Mouse (Mus musculus) adrenal gland (tissue): ENCODE data around the gene Rpp14.

Experiments
- intact Hi-C: fragments of 180-260 bp; cut with DNase I; formaldehyde crosslinking; loops from one replicate; pipeline ENCODE4 v1.15.1; 2025

The Rpp14 gene

GRCm38 (mm10) chr14:8054310-8055102 lies 25.7 kb upstream of the Rpp14 start:
- intact Hi-C loops, result no loop called here

GRCm38 (mm10) chr14:8056076-8056475 lies 24.1 kb upstream of the Rpp14 start:
- intact Hi-C loops, result no loop called here

- intact Hi-C loops, result no loop called here
These were observed 20.2 kb upstream of the Rpp14 start for GRCm38 (mm10) chr14:8059938-8060337.

DNA sequence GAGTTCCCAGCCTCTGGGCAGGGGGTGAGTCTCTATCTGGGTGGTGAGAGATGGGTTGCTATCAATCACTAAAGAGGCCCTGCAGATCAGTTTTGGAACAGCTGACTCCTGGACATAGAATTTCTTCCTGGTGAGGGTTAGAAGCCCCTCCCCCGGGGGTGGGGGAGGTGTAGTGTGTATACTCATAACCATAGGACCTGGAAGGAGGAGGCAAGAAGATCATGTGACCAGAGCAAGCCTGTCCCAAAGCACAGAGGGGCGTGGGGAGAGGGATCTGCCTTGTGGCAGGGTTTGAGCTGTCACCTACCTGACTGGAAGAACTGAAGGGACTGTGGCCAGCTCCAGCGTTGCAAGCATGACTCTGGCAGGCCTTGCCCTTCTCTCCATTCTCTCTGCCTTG lies 18.1 kb upstream of the Rpp14 start:
- intact Hi-C loops, result no loop called here

GRCm38 (mm10) chr14:8062537-8063301 lies 17.4 kb upstream of the Rpp14 start:
- intact Hi-C loops, result no loop called here

DNA sequence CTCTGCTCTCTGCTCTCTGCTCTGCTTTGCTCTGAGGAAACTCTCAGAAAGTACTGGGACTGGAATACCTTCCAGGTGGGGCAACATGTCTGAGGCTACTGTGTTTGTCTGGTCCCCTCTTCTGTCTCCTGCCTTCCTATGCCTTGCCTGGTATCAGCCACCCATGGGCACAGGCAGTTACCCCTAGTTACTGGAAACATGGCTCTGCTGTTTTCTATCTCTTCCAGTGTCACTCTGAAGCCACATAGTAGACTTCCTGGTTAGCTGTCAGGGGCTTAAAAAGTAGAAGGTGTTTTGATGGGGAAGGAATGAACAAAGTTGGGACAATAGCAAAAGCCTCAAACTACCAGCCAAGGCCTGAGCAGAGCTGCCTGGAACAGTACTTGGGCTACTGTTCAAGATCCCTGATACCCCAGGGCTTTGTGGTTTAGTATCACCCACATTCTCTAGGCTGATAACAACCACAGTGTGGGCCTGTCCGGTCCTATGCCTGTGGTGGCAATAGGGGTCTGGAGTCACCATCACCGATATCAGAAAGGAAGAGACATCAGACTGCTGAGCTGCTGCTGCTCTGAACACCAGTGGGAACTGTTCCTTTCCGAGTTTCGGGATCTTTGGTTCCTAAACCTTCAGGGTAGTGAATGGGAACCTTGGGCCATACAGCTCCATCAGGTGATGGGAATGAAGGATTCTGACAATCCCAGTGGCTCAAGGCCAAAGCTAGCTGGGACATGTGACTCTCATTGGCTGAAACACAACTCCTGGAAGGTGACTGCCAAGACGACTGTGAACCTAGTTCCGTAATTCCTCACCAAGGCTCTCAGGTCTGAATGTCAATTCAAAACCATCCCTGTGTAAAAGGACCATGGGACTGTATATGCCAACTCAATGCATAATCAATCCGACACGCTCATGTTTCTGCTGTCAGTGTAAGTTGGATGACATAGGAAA lies 16.1 kb upstream of the Rpp14 start:
- intact Hi-C loops, result no loop called here

DNA sequence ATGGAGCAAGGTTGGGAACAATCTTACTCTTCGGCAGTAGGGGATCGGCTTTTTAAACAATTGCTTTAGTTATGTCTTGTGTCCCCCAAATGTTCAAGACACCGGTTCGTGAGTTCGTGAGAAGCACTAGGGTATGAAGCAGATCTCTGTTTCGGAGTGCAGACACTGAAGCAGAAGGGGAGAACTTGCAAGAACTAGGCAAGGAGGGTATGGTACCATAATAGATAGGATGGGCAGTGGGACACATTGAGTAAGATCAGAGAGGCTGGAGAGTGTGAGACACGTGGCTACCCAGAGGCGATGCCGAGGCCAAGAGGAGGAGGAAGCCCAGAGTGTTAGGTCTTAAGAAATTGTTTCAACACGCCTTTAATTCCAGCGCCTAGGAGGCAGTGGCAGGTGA lies 551 bp downstream of the Rpp14 start:
- intact Hi-C loops, result no loop called here

DNA sequence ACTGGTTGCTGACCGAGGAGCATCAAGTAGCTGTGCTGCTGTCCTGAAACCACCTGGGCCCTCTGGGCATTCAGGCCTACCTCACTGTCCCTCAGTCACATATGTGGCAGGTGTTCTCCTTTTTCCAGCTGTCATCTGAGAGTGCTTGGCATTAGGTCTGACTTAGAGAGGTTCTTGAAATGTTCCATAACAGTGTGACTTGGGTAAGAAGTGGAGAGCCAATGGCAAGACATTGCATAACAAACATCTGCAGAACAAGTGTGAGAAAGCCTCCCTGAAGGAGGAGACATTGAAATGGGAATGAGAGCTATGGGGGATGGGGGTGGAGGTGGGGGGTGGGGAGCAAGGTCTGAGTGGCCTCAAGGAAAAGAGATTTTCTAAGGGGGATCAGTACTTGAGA lies 2.8 kb downstream of the Rpp14 start:
- intact Hi-C loops, result no loop called here

GRCm38 (mm10) chr14:8089016-8089415 lies 8.8 kb downstream of the Rpp14 start:
- intact Hi-C loops, result loop anchor here (5.0 kb wide), 1 partner anchor 258 kb away; no protein-coding TSS in a partner anchor

- intact Hi-C loops, result loop anchor here (5.0 kb wide), 1 partner anchor 65 kb away; no protein-coding TSS in a partner anchor
These were observed 12.4 kb downstream of the Rpp14 start for GRCm38 (mm10) chr14:8092573-8092972.

- intact Hi-C loops, result loop anchor here (5.0 kb wide), 1 partner anchor 64 kb away; no protein-coding TSS in a partner anchor
These were observed 13.3 kb downstream of the Rpp14 start for GRCm38 (mm10) chr14:8093427-8093826.

- intact Hi-C loops, result loop anchor here (5.0 kb wide), 1 partner anchor 62 kb away; no protein-coding TSS in a partner anchor
These were observed 14.9 kb downstream of the Rpp14 start for GRCm38 (mm10) chr14:8094931-8095561.

DNA sequence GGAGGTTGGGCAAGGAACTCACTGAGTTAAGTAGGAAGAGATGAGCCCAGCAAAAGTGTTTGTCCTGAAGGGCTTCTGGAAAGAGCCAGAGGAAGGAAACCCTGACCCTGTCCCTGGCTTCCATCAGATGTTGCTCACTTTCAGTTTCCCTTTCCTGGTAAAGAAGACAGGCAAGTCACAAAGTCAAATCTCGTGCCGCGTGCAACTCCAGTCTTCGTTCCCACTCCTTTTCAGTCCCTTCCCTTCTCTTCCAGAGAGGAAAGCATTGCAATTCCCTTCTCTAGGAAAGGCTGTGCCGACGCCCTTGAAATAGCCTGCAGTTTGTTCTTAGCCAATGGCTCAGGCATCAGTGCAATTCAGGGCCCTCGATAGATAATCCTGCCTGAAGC lies 15.4 kb downstream of the Rpp14 start:
- intact Hi-C loops, result no loop called here

DNA sequence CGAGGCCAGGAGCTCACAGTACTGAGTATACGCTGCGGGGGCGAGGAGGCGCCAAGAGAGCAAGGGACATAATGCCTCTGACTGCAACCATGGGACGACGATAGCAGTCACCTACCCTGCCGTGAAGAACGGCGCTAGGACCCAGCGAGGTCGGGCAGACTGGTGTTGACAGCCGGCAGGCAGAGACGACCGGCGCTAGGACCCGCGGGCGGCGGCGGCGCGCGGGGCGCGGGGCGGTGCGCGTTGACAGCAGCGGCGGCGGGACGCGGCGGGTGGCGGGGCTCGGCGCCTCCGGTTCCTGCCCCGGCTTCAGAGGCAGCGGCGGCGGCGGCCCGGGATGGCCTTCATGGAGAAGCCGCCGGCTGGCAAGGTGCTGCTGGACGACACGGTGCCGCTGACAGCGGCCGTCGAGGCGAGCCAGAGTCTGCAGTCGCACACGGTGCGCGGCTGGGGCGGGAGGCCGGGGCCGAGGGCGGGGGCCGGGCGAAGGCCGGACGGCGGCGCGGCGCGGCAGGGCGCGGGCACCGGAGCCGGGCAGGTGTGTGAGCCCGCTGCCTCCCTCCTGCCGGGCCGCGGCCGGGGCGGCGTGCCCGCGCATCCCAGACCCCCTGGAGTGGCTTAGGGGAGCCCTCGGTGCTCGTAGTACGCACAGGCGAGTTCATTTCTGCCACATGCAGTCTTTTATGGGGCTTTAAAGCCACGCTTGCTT lies 18.0 kb downstream of the Rpp14 start, which contains the start of gene Pxk:
Gene Pxk, plus strand, starts transcription at position 234 of the 709 bp plus-strand sequence.
- intact Hi-C loops, result no loop called here

- intact Hi-C loops, result no loop called here
These were observed 18.5 kb downstream of the Rpp14 start for GRCm38 (mm10) chr14:8098687-8098995.

DNA sequence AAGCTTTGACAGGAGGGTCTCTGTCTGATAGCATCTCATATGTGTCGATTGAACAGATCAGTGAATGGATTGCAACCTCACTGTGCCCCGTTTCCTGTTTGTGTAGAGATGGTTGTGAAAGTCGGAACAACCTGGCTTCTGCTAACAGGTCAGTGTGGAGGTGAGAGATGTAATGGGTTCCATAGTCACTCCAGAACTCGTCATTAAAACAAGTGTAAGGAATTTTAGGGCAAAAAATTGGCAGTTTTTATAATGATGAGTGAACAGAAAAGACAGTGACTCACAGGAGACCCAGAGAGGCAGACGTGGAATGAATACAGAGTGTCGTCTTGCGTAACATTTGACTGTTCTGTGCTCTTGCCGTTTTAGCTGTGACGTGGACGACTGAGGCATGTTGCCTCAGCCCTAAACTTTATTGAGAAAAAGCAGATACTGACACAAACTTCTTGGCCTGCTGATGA lies 19.4 kb downstream of the Rpp14 start:
- intact Hi-C loops, result no loop called here

DNA sequence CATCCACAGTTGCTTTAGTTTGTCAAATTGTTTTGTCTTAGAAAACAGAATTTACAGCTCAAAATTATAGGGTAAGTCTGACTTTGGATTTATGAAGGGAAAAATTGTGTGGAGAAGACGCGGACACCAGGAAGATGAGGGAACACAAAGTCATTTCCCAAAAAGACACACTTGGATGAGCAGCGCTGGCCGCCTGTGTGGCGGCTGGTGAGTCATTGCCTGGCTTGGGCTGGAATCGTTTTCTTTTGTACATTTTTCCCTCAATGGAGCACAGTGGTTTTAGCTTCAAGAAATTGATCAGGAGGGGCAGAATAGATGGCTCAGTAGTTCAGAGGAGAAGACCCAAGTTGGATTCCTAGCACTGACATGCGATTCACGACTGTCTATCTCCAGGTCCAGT lies 21.7 kb downstream of the Rpp14 start:
- intact Hi-C loops, result no loop called here

DNA sequence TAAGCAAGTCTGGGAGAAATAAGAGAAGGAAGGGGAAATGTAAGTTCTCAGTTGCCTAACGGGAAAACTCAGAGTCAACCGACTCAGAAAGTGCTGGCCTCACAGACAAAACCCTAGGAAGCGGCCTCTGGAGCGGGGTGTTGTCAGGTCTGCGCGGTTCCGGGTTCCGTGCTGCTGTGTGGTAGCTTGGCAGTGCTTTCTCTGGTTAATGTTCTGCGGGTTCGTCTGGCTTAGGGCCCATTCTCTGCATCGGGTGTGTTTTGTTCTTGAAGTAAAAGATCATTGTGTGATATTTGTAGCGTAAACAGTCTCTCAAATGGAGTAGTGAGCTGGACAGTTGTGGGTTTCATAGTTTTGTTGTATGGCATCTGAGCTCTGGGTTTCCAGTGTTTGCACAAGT lies 22.5 kb downstream of the Rpp14 start:
- intact Hi-C loops, result no loop called here

GRCm38 (mm10) chr14:8108047-8108446 lies 27.9 kb downstream of the Rpp14 start:
- intact Hi-C loops, result no loop called here

DNA sequence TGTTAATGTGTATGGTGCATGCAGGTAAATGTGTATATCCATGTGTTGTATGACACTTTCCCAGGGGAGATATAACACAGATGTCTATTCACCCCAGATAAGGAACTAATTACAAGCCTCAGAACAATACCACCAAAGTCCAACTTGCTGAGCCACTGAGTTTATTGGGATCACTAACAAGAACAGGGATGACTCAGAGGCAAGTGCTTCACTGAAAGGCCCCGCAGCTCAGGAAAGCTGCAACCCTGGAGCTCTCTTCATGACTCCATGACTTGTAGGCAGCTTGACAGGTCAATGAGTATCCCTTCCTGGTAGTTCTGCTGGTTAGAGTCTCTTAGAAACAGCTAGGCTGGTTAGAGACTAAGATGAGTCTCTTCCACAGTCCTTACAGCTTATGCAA lies 28.8 kb downstream of the Rpp14 start:
- intact Hi-C loops, result no loop called here
